Mouse (Mus musculus) midbrain, postnatal 0 days (tissue): Measurements from ENCODE around the gene Ptprf. TPM values are rescaled to one million over a fixed set of nuclear protein-coding genes. Genes with fewer than 3 reads are reported as not detected.

Experiments used
- ATAC-seq: fragments of 200-750 bp; cut with Nextera tagmentation; 2 replicates; pipeline ENCODE4 v1.8.0; 2017; ENCODE audit warnings: moderate number of reproducible peaks, mild to moderate bottlenecking, moderate TSS enrichment, moderate library complexity; ENCODE audit not compliant: low FRiP score
- DNase-seq: peaks from one replicate; pipeline ENCODE4 v3.0.0-alpha.2; 2015; ENCODE audit warnings: low spot score
- H3K27ac ChIP-seq: fragments of 300-500 bp; sonication (generic); 2 replicates; pipeline ENCODE4 v1.5.1; 2014; ENCODE audit warnings: low read depth, mild to moderate bottlenecking, low read length, mixed read lengths
- H3K27me3 ChIP-seq: fragments of 300-500 bp; sonication (generic); 2 replicates; pipeline ENCODE4 v1.6.1; 2014; ENCODE audit warnings: low read length, control low read depth, mixed read lengths; ENCODE audit not compliant: insufficient read depth
- H3K36me3 ChIP-seq: fragments of 300-500 bp; sonication (generic); 2 replicates; pipeline ENCODE4 v1.6.1; 2014; ENCODE audit warnings: low read length, control low read depth, mixed read lengths; ENCODE audit not compliant: insufficient read depth
- H3K4me1 ChIP-seq: fragments of 300-500 bp; sonication (generic); 2 replicates; pipeline ENCODE4 v1.6.1; 2014; ENCODE audit warnings: mild to moderate bottlenecking, control low read depth, antibody characterized with exemption, low read length, mixed read lengths; ENCODE audit not compliant: insufficient read depth
- H3K4me2 ChIP-seq: fragments of 300-500 bp; sonication (generic); 2 replicates; pipeline ENCODE4 v1.6.1; 2014; ENCODE audit warnings: low read depth, mild to moderate bottlenecking, low read length, mixed read lengths; ENCODE audit not compliant: poor library complexity, severe bottlenecking
- H3K4me3 ChIP-seq: fragments of 300-500 bp; sonication (generic); 2 replicates; pipeline ENCODE4 v1.5.1; 2014; ENCODE audit warnings: low read depth, mild to moderate bottlenecking, low read length, moderate library complexity
- H3K9ac ChIP-seq: fragments of 300-500 bp; sonication (generic); replicated peaks from 2 replicates; pipeline ENCODE4 v1.6.1; 2014; ENCODE audit warnings: mild to moderate bottlenecking, low read length, moderate library complexity, mixed read lengths; ENCODE audit not compliant: poor library complexity, severe bottlenecking
- H3K9me3 ChIP-seq: fragments of 300-500 bp; sonication (generic); 2 replicates; pipeline ENCODE4 v1.6.1; 2016; ENCODE audit warnings: low read length, control low read depth
- CTCF ChIP-seq: IDR thresholded peaks from 2 replicates; pipeline ENCODE4 v1.5.1; 2016; ENCODE audit warnings: antibody characterized with exemption, mild to moderate bottlenecking
- WGBS: fragments of 180-500 bp; shearing (Covaris S2); extraction: QIAGEN DNeasy Blood & Tissue Kit; methylation state at CpG from one replicate; pipeline ENCODE4 v1.1.7; 2014; 5-methylcytosine and 5-hydroxymethylcytosine counted together
- polyA plus RNA-seq: library from polyadenylated mRNA; unstranded; fragments of >200 nt; fragmentation: Nextera tagmentation; extraction: Ambion mirVana; gene quantifications from 2 replicates; pipeline ENCODE4 v1.2.1, GENCODE M21; 2015
- total RNA-seq: library from RNA; depleted of rRNA; stranded (reverse); fragments of >200 nt; gene quantifications from 2 replicates; pipeline ENCODE4 v1.2.3, GENCODE M21; 2014

The Ptprf gene
- total and polyA plus RNA-seq, 2 experiments from 2014 or later = 48.1 to 186 TPM

DNA sequence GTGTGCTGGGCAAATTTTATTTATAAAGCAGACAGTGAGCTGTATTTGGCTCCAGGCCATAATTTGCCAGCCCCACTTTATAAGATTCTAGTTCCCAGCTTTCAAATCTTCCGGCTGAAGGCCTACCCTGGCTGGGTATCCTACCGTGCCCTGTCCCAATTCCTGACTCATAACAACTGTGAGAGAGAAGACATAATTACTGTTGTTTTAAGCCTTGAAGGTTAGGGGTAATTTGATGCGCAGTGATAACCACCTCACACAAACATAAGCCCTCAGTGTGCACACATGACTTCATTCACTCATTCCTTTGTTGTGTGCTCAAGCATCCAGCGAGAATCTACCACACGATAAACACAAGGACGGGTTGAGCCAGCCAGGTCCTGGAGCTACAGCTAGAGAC lies 71.7 kb downstream of the Ptprf start:
- Histone ChIP-seq H3K27ac (no peak overlapping the region), H3K4me1 (no peaks in the 10 kb centered on the region), H3K4me3 (no peak overlapping the region), H3K9me3 (no peaks in the 10 kb centered on the region), H3K4me2 (no peak overlapping the region), H3K27me3 (no peaks in the 10 kb centered on the region), H3K36me3 (peaks cover 87% of the 10 kb centered on the region), H3K9ac (no peak overlapping the region)
- no peak for DNase-seq
- no peak for ATAC-seq
- WGBS = 81% methylated on average over 6 of the region's 6 CpGs
- TF ChIP-seq CTCF = no peak

DNA sequence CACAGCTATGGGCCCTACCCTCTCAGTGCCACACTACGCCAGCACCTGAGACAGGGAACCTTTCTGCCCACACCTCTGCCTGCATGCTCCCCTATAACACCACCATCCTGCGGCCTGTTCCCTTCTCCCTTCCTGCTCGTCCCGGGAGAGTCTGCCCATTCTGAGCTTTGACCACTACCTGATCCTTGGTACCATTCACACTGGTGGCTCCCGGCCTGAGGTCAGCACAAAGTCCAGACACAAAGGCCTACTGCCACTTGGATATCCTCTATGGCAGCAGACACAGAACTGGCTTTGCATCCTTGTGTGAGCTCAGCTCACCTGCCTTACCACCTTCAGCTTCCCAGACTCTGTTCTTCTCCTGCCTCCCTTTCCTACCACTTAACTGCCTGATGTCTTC lies 72.7 kb downstream of the Ptprf start:
- no peak overlapping the region for H3K4me3 ChIP-seq
- H3K27me3 ChIP-seq = no peaks in the 10 kb centered on the region
- H3K36me3 ChIP-seq = peaks cover 87% of the 10 kb centered on the region
- no peaks in the 10 kb centered on the region for H3K9me3 ChIP-seq
- H3K4me2 ChIP-seq = no peak overlapping the region
- no peak for TF ChIP-seq CTCF
- H3K4me1 ChIP-seq = no peaks in the 10 kb centered on the region
- ATAC-seq (no peak), DNase-seq (no peak)
- WGBS = 87% methylated on average over 5 of the region's 5 CpGs
- no peak overlapping the region for H3K27ac ChIP-seq
- no peak overlapping the region for H3K9ac ChIP-seq

DNA sequence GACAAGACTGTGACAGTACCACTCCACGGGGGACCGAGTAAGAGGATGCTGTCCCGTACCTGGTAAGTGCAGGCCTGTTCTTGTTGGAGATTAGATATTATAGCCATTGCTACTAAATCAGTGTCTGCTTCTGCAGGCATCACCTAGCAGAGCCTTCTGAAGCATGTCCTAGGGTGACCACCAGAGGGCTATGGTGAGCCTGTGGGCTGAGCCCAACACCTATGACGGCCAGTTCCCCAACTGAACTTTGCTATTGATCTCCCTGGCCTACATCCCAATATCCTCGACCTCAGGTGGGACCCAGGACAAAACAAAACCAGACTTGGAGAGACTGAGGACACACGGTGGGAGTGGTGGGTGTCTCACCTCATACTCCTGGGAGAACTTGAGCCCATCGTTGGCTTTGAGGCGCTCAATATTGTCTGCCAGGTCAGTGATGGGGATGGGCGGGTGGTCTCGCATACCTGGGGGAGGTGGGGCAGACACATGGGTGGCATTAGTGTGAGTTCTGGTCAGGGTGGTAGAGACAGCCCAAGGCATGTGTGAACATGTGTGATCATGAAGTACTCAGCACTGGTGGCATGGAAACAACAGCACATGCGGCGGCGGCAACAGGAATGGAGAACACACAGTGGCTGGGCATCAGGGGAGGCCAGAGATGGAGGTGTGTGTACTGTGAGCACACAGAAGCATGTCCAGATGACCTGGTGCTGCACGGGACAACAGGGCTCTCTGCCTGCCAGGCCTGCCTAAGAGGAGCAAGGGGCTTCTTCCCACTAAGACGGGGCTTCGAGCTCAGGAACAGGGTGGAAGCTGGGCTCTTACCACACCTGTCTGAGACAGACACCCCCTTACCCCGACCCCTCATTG lies 74.2 kb downstream of the Ptprf start:
- Histone ChIP-seq H3K27me3 (no peaks in the 10 kb centered on the region), H3K9me3 (no peaks in the 10 kb centered on the region), H3K36me3 (peaks cover 90% of the 10 kb centered on the region), H3K27ac (no peak overlapping the region), H3K9ac (no peak overlapping the region), H3K4me2 (no peak overlapping the region), H3K4me1 (no peaks in the 10 kb centered on the region), H3K4me3 (no peak overlapping the region)
- ATAC-seq (0 out of 2 replicates have a peak, but pooled peaks have one; percentile 28), DNase-seq (peak; percentile 65)
- peak; percentile 86 for TF ChIP-seq CTCF
- 86% methylated on average over 17 of the region's 17 CpGs for WGBS

DNA sequence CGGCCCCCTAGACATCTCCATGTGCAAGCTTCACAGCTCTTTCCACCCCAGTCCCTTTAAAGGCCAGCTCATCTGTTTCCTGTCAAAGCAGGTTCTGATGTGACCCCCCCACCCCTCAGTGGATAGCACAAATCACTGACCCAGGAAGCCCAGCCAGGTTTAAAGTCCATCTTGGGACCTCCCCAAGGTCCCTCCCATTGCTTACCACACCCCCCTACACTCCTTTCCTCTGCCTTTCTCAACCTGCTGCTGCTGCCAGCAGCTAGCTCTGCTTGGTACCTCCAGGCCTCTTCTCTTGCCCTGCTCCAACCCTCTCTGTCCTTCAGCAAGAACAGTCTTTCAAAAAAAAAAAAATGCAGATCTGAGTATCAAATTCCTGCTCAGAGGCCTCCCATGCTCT lies 76.3 kb downstream of the Ptprf start:
- H3K36me3 ChIP-seq = peaks cover 92% of the 10 kb centered on the region
- no peak overlapping the region for H3K4me2 ChIP-seq
- ATAC-seq (no peak), DNase-seq (no peak)
- H3K4me1 ChIP-seq = no peaks in the 10 kb centered on the region
- WGBS = 96% methylated on average over 1 of the region's 1 CpGs
- no peaks in the 10 kb centered on the region for H3K9me3 ChIP-seq
- H3K9ac ChIP-seq = no peak overlapping the region
- TF ChIP-seq CTCF = no peak
- no peak overlapping the region for H3K4me3 ChIP-seq
- H3K27me3 ChIP-seq = no peaks in the 10 kb centered on the region
- H3K27ac ChIP-seq = no peak overlapping the region

DNA sequence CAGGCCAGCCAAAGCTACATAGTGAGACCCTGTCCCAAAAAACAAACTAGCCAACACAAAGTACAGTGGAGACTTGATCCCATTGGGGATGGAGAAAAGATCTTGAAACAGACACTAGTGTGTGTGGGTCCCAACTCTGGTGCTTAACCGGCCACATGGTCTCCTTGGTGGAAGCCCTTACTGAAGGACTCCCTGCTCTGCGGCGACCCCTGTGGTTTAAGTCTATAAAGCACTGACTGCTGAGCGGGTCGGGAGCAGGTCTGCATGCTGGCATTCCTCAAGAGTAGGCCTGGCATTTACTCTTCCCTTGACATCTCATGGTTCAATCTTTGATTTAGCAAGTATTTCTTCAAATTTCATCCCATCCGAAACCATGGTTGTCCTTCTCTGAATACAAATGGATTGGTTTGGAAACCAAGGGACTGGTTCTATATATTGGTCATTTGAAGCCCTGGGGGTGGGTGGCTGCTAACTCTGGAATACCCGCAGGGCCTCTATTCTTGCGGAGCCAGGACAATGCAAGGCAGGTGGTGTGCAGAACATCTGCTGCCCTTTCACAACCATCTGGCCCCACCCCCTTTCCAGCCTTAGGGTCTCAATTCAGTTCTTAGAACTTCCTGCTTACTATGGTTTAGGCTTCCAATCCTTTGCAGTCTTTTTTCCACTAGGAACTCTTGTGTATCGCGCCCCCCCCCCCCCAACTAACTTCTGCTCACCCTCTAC lies 84.1 kb downstream of the Ptprf start:
- DNase-seq (no peak), ATAC-seq (no peak)
- no peak overlapping the region for H3K4me3 ChIP-seq
- H3K4me1 ChIP-seq = no peaks in the 10 kb centered on the region
- H3K4me2 ChIP-seq = no peak overlapping the region
- H3K36me3 ChIP-seq = peaks cover 43% of the 10 kb centered on the region
- no peak overlapping the region for H3K27ac ChIP-seq
- 50% methylated on average over 10 of the region's 10 CpGs for WGBS
- H3K9ac ChIP-seq = no peak overlapping the region
- peak; percentile 43 for TF ChIP-seq CTCF
- H3K9me3 ChIP-seq = no peaks in the 10 kb centered on the region
- no peaks in the 10 kb centered on the region for H3K27me3 ChIP-seq

DNA sequence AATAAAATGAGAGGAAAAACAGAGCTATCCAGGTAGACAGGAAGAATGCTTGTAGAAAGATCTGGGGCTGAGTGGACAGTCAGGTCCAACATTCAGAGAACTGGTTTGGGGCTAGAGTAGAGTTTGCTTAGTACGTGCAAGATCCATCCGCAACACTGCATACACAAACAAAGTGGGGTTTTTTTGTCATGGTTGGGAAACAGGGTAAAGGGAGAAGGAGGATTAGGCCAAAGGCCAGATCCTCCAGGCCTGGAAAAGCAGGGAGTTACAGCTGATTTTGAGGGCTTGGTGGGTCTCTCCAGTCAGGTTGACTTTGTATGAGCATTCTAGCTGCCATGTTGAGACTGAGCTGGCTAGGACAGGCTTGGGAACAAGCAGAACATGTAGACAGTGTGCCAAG lies 85.3 kb downstream of the Ptprf start:
- WGBS = 79% methylated on average over 2 of the region's 2 CpGs

More for the DNA sequence above, 85.3 kb downstream of the Ptprf start:
- no peak overlapping the region for H3K4me3 ChIP-seq
- H3K9ac ChIP-seq = no peak overlapping the region
- H3K4me2 ChIP-seq = no peak overlapping the region
- no peak for DNase-seq
- TF ChIP-seq CTCF = no peak
- H3K36me3 ChIP-seq = peaks cover 31% of the 10 kb centered on the region
- no peaks in the 10 kb centered on the region for H3K27me3 ChIP-seq
- no peak overlapping the region for H3K27ac ChIP-seq
- H3K4me1 ChIP-seq = no peaks in the 10 kb centered on the region
- no peaks in the 10 kb centered on the region for H3K9me3 ChIP-seq
- no peak for ATAC-seq
